Mouse (Mus musculus) inflammation-experienced regulatory T-cells, adult 6 months (primary cell): ENCODE data around the gene Lsm11. TPM values are rescaled to one million over a fixed set of nuclear protein-coding genes. Genes with fewer than 3 reads are reported as not detected.

Experiments
- ATAC-seq: one replicate; pipeline ENCODE4 v1.8.0; 2017
- polyA plus RNA-seq, 3 experiments: library from polyadenylated mRNA; unstranded; fragments of 100-300 nt; shearing (Covaris generic); gene quantifications; one replicate each; pipeline ENCODE4 v1.2.1; 2017

Gene Lsm11
- polyA plus RNA-seq, 3 experiments from 2014 or later = 0.89 to 2.0 (median 1.9) TPM

- ATAC-seq = peak; percentile 99
Observed at GRCm38 (mm10) chr11:45926640-45927082, 18.1 kb downstream of the Lsm11 start.

- ATAC-seq = no peak
Observed at GRCm38 (mm10) chr11:45925436-45925835, 19.3 kb downstream of the Lsm11 start.

- no peak for ATAC-seq
Observed at GRCm38 (mm10) chr11:45921480-45921898, 23.2 kb downstream of the Lsm11 start.

- no peak for ATAC-seq
Observed at GRCm38 (mm10) chr11:45921026-45921425, 23.7 kb downstream of the Lsm11 start.

- no peak for ATAC-seq
Observed at GRCm38 (mm10) chr11:45918836-45919235, 25.9 kb downstream of the Lsm11 start.

- no peak for ATAC-seq
Observed at GRCm38 (mm10) chr11:45918018-45918417, 26.7 kb downstream of the Lsm11 start.

GRCm38 (mm10) chr11:45916196-45916595 lies 28.5 kb downstream of the Lsm11 start:
- ATAC-seq = no peak

GRCm38 (mm10) chr11:45910701-45911100 lies 34.0 kb downstream of the Lsm11 start:
- no peak for ATAC-seq

GRCm38 (mm10) chr11:45908894-45909293 lies 35.8 kb downstream of the Lsm11 start:
- ATAC-seq = no peak

- ATAC-seq = no peak
Observed at GRCm38 (mm10) chr11:45908070-45908469, 36.7 kb downstream of the Lsm11 start.

GRCm38 (mm10) chr11:45907301-45907700 lies 37.4 kb downstream of the Lsm11 start:
- ATAC-seq = no peak

- no peak for ATAC-seq
Observed at GRCm38 (mm10) chr11:45906109-45906786, 38.5 kb downstream of the Lsm11 start.

- no peak for ATAC-seq
Observed at GRCm38 (mm10) chr11:45900233-45901015, 44.3 kb downstream of the Lsm11 start.

GRCm38 (mm10) chr11:45897392-45897791 lies 47.3 kb downstream of the Lsm11 start:
- no peak for ATAC-seq

GRCm38 (mm10) chr11:45892861-45893360 lies 51.8 kb downstream of the Lsm11 start:
- ATAC-seq = no peak

GRCm38 (mm10) chr11:45890423-45890822 lies 54.3 kb downstream of the Lsm11 start:
- no peak for ATAC-seq

- ATAC-seq = peak; percentile 35
Observed at GRCm38 (mm10) chr11:45889981-45890380, 54.8 kb downstream of the Lsm11 start.

GRCm38 (mm10) chr11:45888471-45889030 lies 56.2 kb downstream of the Lsm11 start:
- ATAC-seq = no peak

GRCm38 (mm10) chr11:45886596-45886995 lies 58.1 kb downstream of the Lsm11 start:
- ATAC-seq = no peak

- ATAC-seq = no peak
Observed at GRCm38 (mm10) chr11:45885606-45886230, 59.0 kb downstream of the Lsm11 start.

- ATAC-seq = peak; percentile 75
Observed at GRCm38 (mm10) chr11:45884029-45884428, 60.7 kb downstream of the Lsm11 start.

GRCm38 (mm10) chr11:45883270-45883931 lies 61.3 kb downstream of the Lsm11 start:
- ATAC-seq = peak; percentile 35
